Mouse (Mus musculus) hindbrain, embryonic 16.5 days (tissue): Measurements from ENCODE around the gene Adipoq. TPM values are rescaled to one million over a fixed set of nuclear protein-coding genes. Genes with fewer than 3 reads are reported as not detected.

Source experiments
- ATAC-seq: fragments of 200-750 bp; cut with Nextera tagmentation; 2 replicates; pipeline ENCODE4 v1.8.0; 2017; ENCODE audit warnings: moderate TSS enrichment, moderate library complexity
- H3K27ac ChIP-seq: fragments of 300-500 bp; sonication (generic); 2 replicates; pipeline ENCODE4 v1.5.1; 2014; ENCODE audit warnings: low read depth, mild to moderate bottlenecking, control low read depth, low read length, moderate library complexity
- H3K27me3 ChIP-seq: fragments of 300-500 bp; sonication (generic); replicated peaks from 2 replicates; pipeline ENCODE4 v1.6.1; 2014; ENCODE audit warnings: low read length; ENCODE audit not compliant: control insufficient read depth, insufficient read depth
- H3K36me3 ChIP-seq: fragments of 300-500 bp; sonication (generic); 2 replicates; pipeline ENCODE4 v1.6.1; 2014; ENCODE audit warnings: mild to moderate bottlenecking, low read length, moderate library complexity, mixed read lengths; ENCODE audit not compliant: control insufficient read depth, insufficient read depth
- H3K4me1 ChIP-seq: fragments of 300-500 bp; sonication (generic); 2 replicates; pipeline ENCODE4 v1.6.1; 2014; ENCODE audit warnings: low read depth, low read length; ENCODE audit not compliant: control insufficient read depth, insufficient read depth
- H3K4me2 ChIP-seq: fragments of 300-500 bp; sonication (generic); 2 replicates; pipeline ENCODE4 v1.6.1; 2014; ENCODE audit warnings: mild to moderate bottlenecking, low read length, control low read depth, moderate library complexity
- H3K4me3 ChIP-seq: fragments of 300-500 bp; sonication (generic); 2 replicates; pipeline ENCODE4 v1.5.1; 2014; ENCODE audit warnings: mild to moderate bottlenecking, low read length, control low read depth, moderate library complexity
- H3K9ac ChIP-seq: fragments of 300-500 bp; sonication (generic); 2 replicates; pipeline ENCODE4 v1.6.1; 2014; ENCODE audit warnings: low read depth, mild to moderate bottlenecking, control low read depth, low read length, moderate library complexity
- H3K9me3 ChIP-seq: fragments of 300-500 bp; sonication (generic); 2 replicates; pipeline ENCODE4 v1.6.1; 2014; ENCODE audit warnings: mild to moderate bottlenecking, low read length, moderate library complexity; ENCODE audit not compliant: control insufficient read depth
- WGBS: fragments of 180-500 bp; shearing (Covaris S2); extraction: QIAGEN DNeasy Blood & Tissue Kit; methylation state at CpG from one replicate; pipeline ENCODE4 v1.1.7; 2014; 5-methylcytosine and 5-hydroxymethylcytosine counted together
- polyA plus RNA-seq: library from polyadenylated mRNA; unstranded; fragments of >200 nt; fragmentation: Nextera tagmentation; extraction: Ambion mirVana; gene quantifications from 2 replicates; pipeline ENCODE4 v1.2.1, GENCODE M21; 2015

Gene Adipoq
- polyA plus RNA-seq, 1 experiment from 2014 or later = not detected

DNA sequence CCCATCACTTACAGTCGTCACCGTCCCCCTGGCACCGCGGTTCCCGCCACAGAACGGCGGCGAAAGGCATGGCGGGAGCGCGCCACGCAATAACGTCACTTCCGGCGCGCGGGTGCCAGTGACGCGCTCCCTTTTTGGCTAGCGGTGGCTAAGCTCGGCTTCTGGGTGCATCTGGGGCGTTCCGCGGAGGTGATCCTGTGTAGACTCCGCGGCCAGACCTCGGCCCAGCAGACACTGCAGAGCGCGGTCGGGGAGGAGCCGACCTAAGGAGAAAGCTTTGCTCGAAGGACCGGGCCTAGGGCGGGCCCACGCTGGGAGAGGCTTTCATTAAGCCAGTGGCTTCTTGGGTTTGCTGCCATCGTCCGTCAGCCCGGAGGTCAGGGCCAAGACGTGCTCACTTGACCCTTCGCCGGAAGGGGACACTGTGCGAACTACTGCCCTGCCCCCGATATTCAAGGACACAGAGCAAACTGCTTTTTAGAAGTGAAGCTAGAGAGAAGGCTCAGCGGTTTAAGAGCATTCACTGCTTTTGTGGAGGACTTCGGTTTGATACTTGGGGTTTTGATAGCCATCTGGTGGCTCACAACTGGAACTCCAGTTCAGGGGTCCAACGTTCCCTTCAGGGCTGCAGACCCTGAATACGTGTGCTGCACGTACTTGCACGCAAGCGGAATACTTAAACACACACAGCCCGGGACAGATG lies 18.5 kb upstream of the Adipoq start, which contains the start of gene Rfc4:
Gene Rfc4 (minus strand): TSS at position 65 of the 703 bp plus-strand sequence.
- ATAC-seq = peak; percentile 96
- Histone ChIP-seq H3K4me1 (peaks cover 15% of the 10 kb centered on the region), H3K4me2 (peak within 1 kb of the TSS; percentile 98), H3K27me3 (no peaks in the 10 kb centered on the region), H3K4me3 (peak within 1 kb of the TSS; percentile 86), H3K9ac (peak within 1 kb of the TSS; percentile 97), H3K9me3 (no peaks in the 10 kb centered on the region), H3K36me3 (peaks cover 3% of the 10 kb centered on the region; the same call in 1 of the 2 replicates), H3K27ac (peak within 1 kb of the TSS; percentile 98)
- WGBS = under 1% methylated on average over 51 of the region's 51 CpGs

DNA sequence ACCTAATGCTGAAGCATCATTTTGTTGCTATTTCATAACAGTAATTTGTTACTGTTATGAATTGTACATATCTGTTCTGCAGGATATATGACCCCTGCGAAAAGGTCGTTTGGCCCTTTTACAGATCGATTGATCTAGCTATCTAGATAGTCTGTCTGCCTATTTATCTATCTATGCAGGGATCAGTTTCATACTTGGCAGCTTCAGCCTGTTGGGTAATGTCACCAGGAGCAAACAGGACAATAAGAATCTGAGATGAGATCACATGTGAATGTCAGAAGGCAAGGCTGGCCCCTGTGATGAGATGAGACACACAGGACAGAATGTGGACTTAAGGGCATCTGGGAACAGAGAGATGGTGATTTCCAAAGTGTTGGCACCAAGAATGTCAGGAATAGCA lies 16.0 kb upstream of the Adipoq start:
- H3K27ac ChIP-seq = no peak overlapping the region
- no peaks in the 10 kb centered on the region for H3K9me3 ChIP-seq
- H3K9ac ChIP-seq = no peak overlapping the region
- ATAC-seq = no peak
- no peaks in the 10 kb centered on the region for H3K36me3 ChIP-seq
- no peaks in the 10 kb centered on the region for H3K27me3 ChIP-seq
- H3K4me3 ChIP-seq = no peak overlapping the region
- no peak overlapping the region for H3K4me2 ChIP-seq
- WGBS = 90% methylated on average over 3 of the region's 3 CpGs
- peaks cover 15% of the 10 kb centered on the region for H3K4me1 ChIP-seq

DNA sequence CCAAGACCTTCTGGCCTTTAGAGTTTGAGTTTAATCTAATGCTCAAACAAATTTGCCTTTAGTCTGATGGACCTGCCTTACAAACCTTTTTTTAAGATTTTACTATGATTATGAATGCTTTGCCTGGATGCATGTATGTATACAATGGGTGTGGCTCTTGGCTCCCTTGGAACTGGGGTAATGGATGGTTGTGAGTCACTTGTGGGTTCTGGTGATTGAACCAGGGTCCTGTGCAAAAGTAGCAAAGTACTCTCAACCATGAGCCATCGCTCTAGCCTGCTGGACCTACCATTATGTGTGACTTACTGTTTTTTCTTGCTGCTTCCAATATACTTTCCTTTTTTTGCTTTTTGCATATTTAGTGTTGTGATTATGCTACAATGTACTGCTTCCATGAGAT lies 14.0 kb upstream of the Adipoq start:
- whole genome bisulfite sequencing = 100% methylated on average over 1 of the region's 1 CpGs
- no peak for ATAC-seq

DNA sequence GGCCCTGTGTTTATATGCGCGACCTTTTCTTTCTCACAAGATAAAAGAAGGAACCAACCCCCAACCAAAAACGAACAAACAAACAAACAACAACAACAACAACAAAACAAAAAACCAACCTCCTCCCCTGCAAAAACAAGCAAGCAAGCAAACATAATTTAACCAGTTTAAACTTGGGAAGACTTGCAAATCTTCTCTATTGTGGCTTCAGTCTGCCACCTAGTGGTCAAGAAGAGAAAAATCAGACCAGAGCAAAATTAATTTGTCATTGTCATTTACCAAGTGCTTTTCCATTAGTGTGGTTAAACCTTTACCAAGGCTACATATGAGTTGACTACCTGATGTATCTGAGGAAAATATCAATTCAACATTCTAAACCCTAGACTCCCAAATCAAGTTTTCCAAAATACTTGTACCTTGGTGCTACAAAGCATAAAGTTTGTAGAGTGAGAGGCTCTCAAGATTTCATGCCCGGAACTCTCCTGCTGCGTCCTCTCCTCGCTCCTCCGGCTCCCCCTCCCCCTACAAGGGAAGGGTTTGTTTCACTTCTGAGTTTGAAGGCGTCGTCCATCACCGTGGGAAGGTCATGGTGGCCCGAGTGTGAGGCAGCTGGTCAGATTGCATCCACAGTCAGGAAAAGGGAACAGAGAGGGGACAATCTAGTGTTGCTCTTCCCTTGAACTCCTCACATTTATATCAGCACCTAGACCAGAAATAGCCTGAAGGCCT lies 10.8 kb upstream of the Adipoq start:
- H3K9me3 ChIP-seq = no peaks in the 10 kb centered on the region
- peak overlapping the region; percentile 25; the same call in 1 of the 2 replicates for H3K4me2 ChIP-seq
- no peaks in the 10 kb centered on the region for H3K36me3 ChIP-seq
- no peak overlapping the region for H3K27ac ChIP-seq
- 20% methylated on average over 11 of the region's 11 CpGs for WGBS
- H3K4me3 ChIP-seq = no peak overlapping the region
- H3K27me3 ChIP-seq = no peaks in the 10 kb centered on the region
- no peak; the same call in 1 of the 2 replicates for ATAC-seq
- no peak overlapping the region for H3K9ac ChIP-seq
- H3K4me1 ChIP-seq = no peaks in the 10 kb centered on the region; the same call in 1 of the 2 replicates

More for the DNA sequence above, 14.0 kb upstream of the Adipoq start:
- H3K9me3 ChIP-seq = no peaks in the 10 kb centered on the region
- peaks cover 6% of the 10 kb centered on the region for H3K4me1 ChIP-seq
- no peak overlapping the region for H3K9ac ChIP-seq
- no peaks in the 10 kb centered on the region for H3K27me3 ChIP-seq
- H3K4me2 ChIP-seq = no peak overlapping the region
- H3K4me3 ChIP-seq = no peak overlapping the region
- H3K36me3 ChIP-seq = no peaks in the 10 kb centered on the region
- H3K27ac ChIP-seq = no peak overlapping the region

DNA sequence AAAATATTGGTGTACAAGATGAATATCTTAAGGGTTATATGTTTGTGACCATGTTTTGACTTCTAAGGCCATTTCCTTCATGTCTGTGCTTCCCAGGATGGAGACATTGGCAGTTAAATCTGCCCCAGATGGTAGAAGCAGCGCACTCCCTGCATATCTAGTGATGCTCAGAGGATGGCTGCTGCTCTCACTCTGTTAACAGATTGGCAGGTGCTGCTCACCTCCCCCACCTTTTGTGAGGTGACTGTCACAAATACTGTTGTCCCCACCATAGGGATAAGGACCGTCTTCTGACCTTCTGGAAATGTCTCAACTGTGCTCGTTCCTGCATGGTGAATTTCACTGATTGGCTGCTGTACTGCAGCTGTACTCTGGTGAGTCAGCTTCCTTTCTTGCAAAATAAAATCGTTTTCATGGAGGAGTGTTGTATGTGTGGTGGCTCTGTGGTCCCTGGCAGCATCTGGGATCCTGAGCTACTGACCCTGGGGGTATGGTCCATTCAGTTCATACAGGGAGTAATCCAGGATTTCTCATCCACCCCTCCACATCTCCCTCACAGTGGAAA lies 9.8 kb upstream of the Adipoq start:
- H3K4me1 ChIP-seq = no peaks in the 10 kb centered on the region; the same call in 1 of the 2 replicates
- H3K36me3 ChIP-seq = no peaks in the 10 kb centered on the region
- no peaks in the 10 kb centered on the region for H3K27me3 ChIP-seq
- no peak overlapping the region for H3K9ac ChIP-seq
- no peak overlapping the region for H3K4me2 ChIP-seq
- no peak overlapping the region for H3K4me3 ChIP-seq
- H3K9me3 ChIP-seq = no peaks in the 10 kb centered on the region
- ATAC-seq = no peak
- H3K27ac ChIP-seq = no peak overlapping the region
- WGBS = 70% methylated on average over 4 of the region's 4 CpGs

DNA sequence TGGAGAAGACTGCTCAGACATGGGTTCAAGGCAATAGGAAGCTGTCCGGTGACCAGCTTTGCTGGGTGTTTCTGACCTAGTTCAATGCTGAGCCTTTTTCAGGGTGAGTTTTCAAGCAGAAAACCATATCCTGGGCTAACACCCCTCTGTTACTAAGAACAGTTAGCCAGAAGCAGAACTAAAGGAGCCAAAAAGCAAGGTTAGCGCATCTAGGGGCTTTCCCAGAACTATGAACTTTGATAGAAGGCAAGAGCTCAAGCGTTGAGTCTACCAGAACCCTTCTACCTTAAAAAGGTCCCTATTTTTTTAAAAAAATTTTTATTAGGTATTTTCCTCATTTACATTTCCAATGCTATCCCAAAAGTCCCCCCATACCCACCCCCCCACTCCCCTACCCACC lies 5.4 kb upstream of the Adipoq start:
- Histone ChIP-seq H3K4me1 (no peaks in the 10 kb centered on the region), H3K27ac (no peak overlapping the region), H3K36me3 (no peaks in the 10 kb centered on the region), H3K9me3 (no peaks in the 10 kb centered on the region), H3K4me2 (no peak overlapping the region), H3K4me3 (no peak overlapping the region), H3K27me3 (no peaks in the 10 kb centered on the region), H3K9ac (no peak overlapping the region)
- 97% methylated on average over 3 of the region's 3 CpGs for WGBS
- no peak for ATAC-seq

DNA sequence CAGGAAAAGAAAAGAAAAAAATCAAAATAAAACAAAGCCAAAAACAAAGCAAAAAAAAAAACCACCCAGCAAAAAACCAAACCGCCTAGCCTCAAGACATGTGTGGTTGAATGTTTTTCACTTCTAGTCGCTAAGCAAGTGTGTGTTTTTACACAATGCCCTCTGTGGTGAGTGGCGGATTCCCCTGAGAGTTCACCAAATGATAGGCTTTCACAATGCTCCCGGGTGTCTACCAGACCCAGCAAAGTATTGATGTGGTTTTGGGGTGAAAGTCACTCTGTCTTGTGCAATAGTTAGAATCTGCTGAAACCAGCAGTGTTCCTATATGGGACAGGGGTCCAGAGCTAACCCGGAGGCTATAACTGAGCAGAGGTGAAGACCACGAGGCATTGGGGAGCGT lies 2.0 kb upstream of the Adipoq start:
- Histone ChIP-seq H3K27ac (no peak overlapping the region), H3K27me3 (no peaks in the 10 kb centered on the region), H3K36me3 (no peaks in the 10 kb centered on the region), H3K4me2 (no peak overlapping the region), H3K9me3 (no peaks in the 10 kb centered on the region), H3K4me1 (no peaks in the 10 kb centered on the region), H3K4me3 (no peak overlapping the region), H3K9ac (no peak overlapping the region)
- whole genome bisulfite sequencing = 81% methylated on average over 7 of the region's 7 CpGs
- no peak for ATAC-seq

DNA sequence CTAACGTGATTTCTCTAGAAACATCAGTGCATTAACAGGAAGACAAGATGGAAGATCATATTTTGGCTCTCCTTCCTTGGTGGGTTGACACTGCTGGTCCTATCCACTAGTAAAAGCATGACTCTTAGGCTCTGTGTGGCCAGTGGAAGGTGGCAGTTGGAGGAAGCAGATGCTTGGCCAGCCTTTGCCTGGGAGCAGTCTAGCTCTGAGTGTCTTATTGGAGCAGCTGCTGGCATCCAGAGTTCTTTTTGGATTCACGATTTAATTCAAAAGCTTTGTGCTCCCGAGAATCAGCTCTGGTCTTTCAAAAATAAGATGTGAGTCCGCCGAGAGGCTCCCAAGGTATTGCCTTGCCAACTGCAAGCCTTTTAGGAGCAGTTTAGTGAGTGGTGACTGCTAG lies 1.1 kb upstream of the Adipoq start:
- H3K36me3 ChIP-seq = no peaks in the 10 kb centered on the region
- H3K4me3 ChIP-seq = no peak overlapping the region
- H3K4me1 ChIP-seq = no peaks in the 10 kb centered on the region
- 75% methylated on average over 5 of the region's 5 CpGs for WGBS
- no peak overlapping the region for H3K4me2 ChIP-seq
- H3K27ac ChIP-seq = no peak overlapping the region
- no peak for ATAC-seq
- H3K9ac ChIP-seq = no peak overlapping the region
- H3K27me3 ChIP-seq = no peaks in the 10 kb centered on the region
- no peaks in the 10 kb centered on the region for H3K9me3 ChIP-seq

DNA sequence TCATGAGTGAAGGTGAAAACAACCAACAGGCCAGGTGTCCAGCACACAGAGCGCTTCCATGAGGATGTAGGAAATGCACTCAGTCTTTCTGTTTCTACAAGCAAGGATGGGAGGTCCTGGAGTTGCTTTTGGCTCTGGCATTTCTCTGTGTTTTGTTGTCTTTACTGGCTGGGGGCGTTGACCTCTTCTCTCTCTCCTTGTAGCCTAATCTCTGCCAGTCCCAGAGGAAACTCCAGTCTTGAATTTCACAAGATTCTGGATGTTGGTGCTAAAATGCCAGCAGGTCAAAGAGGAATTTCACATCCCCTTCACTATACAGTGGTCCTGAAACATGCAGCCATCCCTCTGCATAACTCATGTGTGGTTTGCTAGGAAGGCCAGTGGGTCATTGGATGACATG lies 2.6 kb downstream of the Adipoq start:
- ATAC-seq = no peak
- Histone ChIP-seq H3K27me3 (no peaks in the 10 kb centered on the region), H3K4me2 (no peak overlapping the region), H3K4me1 (no peaks in the 10 kb centered on the region), H3K36me3 (no peaks in the 10 kb centered on the region), H3K27ac (no peak overlapping the region), H3K9ac (no peak overlapping the region), H3K4me3 (no peak overlapping the region), H3K9me3 (no peaks in the 10 kb centered on the region)
- 92% methylated on average over 2 of the region's 2 CpGs for WGBS
